Mouse (Mus musculus): ENCODE measurements around the gene Ptgs1.

- TF ChIP-seq CTCF (IDR thresholded peaks at IDR 0.05; ENCODE audit: low read depth, low read length), result no peak; the same call in 1 of the 2 replicates
- TF ChIP-seq TAL1 (conservative IDR thresholded peaks at IDR 0.05; ENCODE audit: low read depth, low read length), result no peak
- no peak for TF ChIP-seq GATA1 (IDR thresholded peaks at IDR 0.05; ENCODE audit: borderline replicate concordance, low read length)
Observed at GRCm38 (mm10) chr2:36276454-36276853, 46.2 kb downstream of the Ptgs1 start.
